Mouse (Mus musculus) thymus, adult 18-20 months (tissue): ENCODE data around the gene Plcb1.
"Not testable (repeated sequence)": the region's sequence is repeated elsewhere in the genome, so short reads cannot be mapped to it uniquely, and the experiment has no call there.

ENCODE experiments used
- DNase-seq, 2 experiments: peaks; one replicate each; pipeline ENCODE4 v3.0.0; 2022; ENCODE audit warnings: mixed read lengths in 2 of 2

Plcb1 gene

GRCm38 (mm10) chr2:135323276-135323954 is 537.5 kb downstream of the Plcb1 start:
- peak in 1 of 2 experiments; percentile 1 for DNase-seq

- peak; percentile 1 to 4 for DNase-seq
Observed at GRCm38 (mm10) chr2:135323955-135324302, 538.1 kb downstream of the Plcb1 start.

- no peak for DNase-seq
Observed at GRCm38 (mm10) chr2:135328756-135329155, 542.9 kb downstream of the Plcb1 start.

GRCm38 (mm10) chr2:135329782-135330545 is 544.1 kb downstream of the Plcb1 start:
- DNase-seq = no peak

- DNase-seq = no peak
Observed at GRCm38 (mm10) chr2:135331868-135332267, 546.0 kb downstream of the Plcb1 start.

- no peak for DNase-seq
Observed at GRCm38 (mm10) chr2:135356311-135356710, 570.4 kb downstream of the Plcb1 start.

GRCm38 (mm10) chr2:135361798-135362197 is 575.9 kb downstream of the Plcb1 start:
- no peak for DNase-seq

- no peak for DNase-seq
Observed at GRCm38 (mm10) chr2:135362948-135363347, 577.1 kb downstream of the Plcb1 start.

GRCm38 (mm10) chr2:135370259-135370835 is 584.5 kb downstream of the Plcb1 start:
- no peak for DNase-seq

- DNase-seq = not testable (repeated sequence)
Observed at GRCm38 (mm10) chr2:135380796-135381195, 594.9 kb downstream of the Plcb1 start.

- no peak for DNase-seq
Observed at GRCm38 (mm10) chr2:135381396-135381795, 595.5 kb downstream of the Plcb1 start.

- DNase-seq = no peak
Observed at GRCm38 (mm10) chr2:135387990-135388389, 602.1 kb downstream of the Plcb1 start.

- no peak for DNase-seq
Observed at GRCm38 (mm10) chr2:135394698-135395097, 608.8 kb downstream of the Plcb1 start.

GRCm38 (mm10) chr2:135396375-135396774 is 610.5 kb downstream of the Plcb1 start:
- DNase-seq = no peak

- DNase-seq = no peak
Observed at GRCm38 (mm10) chr2:135397970-135398369, 612.1 kb downstream of the Plcb1 start.

- DNase-seq = no peak
Observed at GRCm38 (mm10) chr2:135399760-135400159, 613.9 kb downstream of the Plcb1 start.

GRCm38 (mm10) chr2:135402916-135403315 is 617.0 kb downstream of the Plcb1 start:
- no peak for DNase-seq

GRCm38 (mm10) chr2:135403344-135403743 is 617.5 kb downstream of the Plcb1 start:
- DNase-seq = no peak

GRCm38 (mm10) chr2:135404095-135404494 is 618.2 kb downstream of the Plcb1 start:
- DNase-seq = no peak

GRCm38 (mm10) chr2:135409418-135410097 is 623.7 kb downstream of the Plcb1 start:
- no peak for DNase-seq

GRCm38 (mm10) chr2:135411675-135412074 is 625.8 kb downstream of the Plcb1 start:
- no peak for DNase-seq

GRCm38 (mm10) chr2:135415137-135415536 is 629.3 kb downstream of the Plcb1 start:
- no peak for DNase-seq

- no peak for DNase-seq
Observed at GRCm38 (mm10) chr2:135419301-135419700, 633.4 kb downstream of the Plcb1 start.
